Mouse (Mus musculus) small intestine, adult 2 months (tissue): ENCODE results near the gene Chmp4b. TPM values are rescaled to one million over a fixed set of nuclear protein-coding genes. Genes with fewer than 3 reads are reported as not detected.

ENCODE experiments used
- H3K27ac ChIP-seq: fragments of 200-500 bp; 2 replicates; pipeline ENCODE4 v1.5.1; 2012; ENCODE audit warnings: low read depth, low read length, control low read depth, inconsistent platforms; ENCODE audit not compliant: insufficient read depth
- H3K27me3 ChIP-seq: fragments of 200-500 bp; 2 replicates; pipeline ENCODE4 v1.6.1; 2012; ENCODE audit warnings: mild to moderate bottlenecking, moderate library complexity, low read length, inconsistent platforms; ENCODE audit not compliant: control insufficient read depth, insufficient read depth
- H3K36me3 ChIP-seq: fragments of 200-500 bp; 2 replicates; pipeline ENCODE4 v1.6.1; 2012; ENCODE audit warnings: mild to moderate bottlenecking, low read length, control low read depth, inconsistent platforms; ENCODE audit not compliant: control insufficient read depth, insufficient read depth
- H3K4me1 ChIP-seq: fragments of 200-500 bp; 2 replicates; pipeline ENCODE4 v1.6.1; 2012; ENCODE audit warnings: low read length, inconsistent platforms, mixed read lengths; ENCODE audit not compliant: control insufficient read depth, insufficient read depth, insufficient read length
- H3K4me3 ChIP-seq: fragments of 200-500 bp; 2 replicates; pipeline ENCODE4 v1.5.1; 2012; ENCODE audit warnings: low read depth, mild to moderate bottlenecking, control low read depth, inconsistent platforms, low read length, moderate library complexity
- CTCF ChIP-seq: fragments of 200-500 bp; IDR thresholded peaks from 2 replicates; pipeline ENCODE4 v1.5.1; 2012; ENCODE audit warnings: low read depth, mild to moderate bottlenecking, control low read depth, inconsistent platforms, low read length, moderate library complexity, mixed read lengths; ENCODE audit not compliant: insufficient replicate concordance, insufficient read length; ENCODE audit errors: extremely low read depth
- POLR2A ChIP-seq: fragments of 200-500 bp; IDR thresholded peaks from 2 replicates; pipeline ENCODE4 v1.6.1; 2012; ENCODE audit warnings: low read depth, mild to moderate bottlenecking, control low read depth, inconsistent platforms, low read length, moderate library complexity
- WGBS: fragments of 180-500 bp; shearing (Covaris S2); methylation state at CpG from one replicate; pipeline ENCODE4 v1.1.7; 2018; 5-methylcytosine and 5-hydroxymethylcytosine counted together
- polyA plus RNA-seq: library from polyadenylated mRNA; depleted of rRNA; stranded (reverse); fragments of >200 nt; gene quantifications from 2 replicates; pipeline ENCODE4 v1.2.3, GENCODE M21; 2012

The Chmp4b gene
- polyA plus RNA-seq, 1 experiment, result 131 TPM

GRCm38 (mm10) chr2:154723473-154723872 lies 72.0 kb downstream of the Chmp4b start:
- H3K4me3 ChIP-seq, result no peak overlapping the region
- no peaks in the 10 kb centered on the region for H3K36me3 ChIP-seq
- no peaks in the 10 kb centered on the region for H3K27me3 ChIP-seq
- TF ChIP-seq CTCF, result no peak
- no peak for TF ChIP-seq POLR2A
- no peak overlapping the region for H3K27ac ChIP-seq
- 73% methylated on average over 4 of the region's 4 CpGs for WGBS
- H3K4me1 ChIP-seq, result no peaks in the 10 kb centered on the region

- Histone ChIP-seq H3K4me1 (no peaks in the 10 kb centered on the region; the same call in 1 of the 2 replicates), H3K4me3 (no peak overlapping the region), H3K36me3 (no peaks in the 10 kb centered on the region), H3K27ac (no peak overlapping the region), H3K27me3 (no peaks in the 10 kb centered on the region)
- TF ChIP-seq POLR2A, result no peak
- TF ChIP-seq CTCF, result no peak
- 57% methylated on average over 3 of the region's 3 CpGs for WGBS
Observed at GRCm38 (mm10) chr2:154729737-154730136, 78.2 kb downstream of the Chmp4b start.

GRCm38 (mm10) chr2:154730841-154731240 lies 79.3 kb downstream of the Chmp4b start:
- Histone ChIP-seq H3K4me1 (no peaks in the 10 kb centered on the region; the same call in 1 of the 2 replicates), H3K27me3 (no peaks in the 10 kb centered on the region; the same call in 1 of the 2 replicates), H3K36me3 (no peaks in the 10 kb centered on the region), H3K4me3 (no peak overlapping the region), H3K27ac (no peak overlapping the region)
- WGBS, result 81% methylated on average over 3 of the region's 3 CpGs
- TF ChIP-seq POLR2A, result no peak

GRCm38 (mm10) chr2:154731916-154732315 lies 80.4 kb downstream of the Chmp4b start:
- Histone ChIP-seq H3K27me3 (no peaks in the 10 kb centered on the region; the same call in 1 of the 2 replicates), H3K4me3 (no peak overlapping the region), H3K27ac (no peak overlapping the region), H3K4me1 (no peaks in the 10 kb centered on the region; the same call in 1 of the 2 replicates), H3K36me3 (no peaks in the 10 kb centered on the region)
- WGBS, result 17% methylated on average over 2 of the region's 2 CpGs
- TF ChIP-seq POLR2A (no peak), CTCF (no peak)

- Histone ChIP-seq H3K27ac (no peak overlapping the region), H3K36me3 (no peaks in the 10 kb centered on the region), H3K27me3 (no peaks in the 10 kb centered on the region; the same call in 1 of the 2 replicates), H3K4me1 (no peaks in the 10 kb centered on the region; the same call in 1 of the 2 replicates), H3K4me3 (no peak overlapping the region)
- WGBS, result 67% methylated on average over 9 of the region's 9 CpGs
- TF ChIP-seq POLR2A (no peak), CTCF (no peak)
Observed at GRCm38 (mm10) chr2:154732503-154733141, 81.1 kb downstream of the Chmp4b start.

- WGBS, result 37% methylated on average over 9 of the region's 9 CpGs
Observed at GRCm38 (mm10) chr2:154734977-154735376, 83.5 kb downstream of the Chmp4b start.

GRCm38 (mm10) chr2:154735416-154735815 lies 83.9 kb downstream of the Chmp4b start:
- Histone ChIP-seq H3K27ac (no peak overlapping the region), H3K27me3 (no peaks in the 10 kb centered on the region; the same call in 1 of the 2 replicates), H3K4me3 (no peak overlapping the region), H3K36me3 (no peaks in the 10 kb centered on the region), H3K4me1 (no peaks in the 10 kb centered on the region; the same call in 1 of the 2 replicates)
- WGBS, result 49% methylated on average over 7 of the region's 7 CpGs
- no peak for TF ChIP-seq POLR2A
- TF ChIP-seq CTCF, result no peak

More at GRCm38 (mm10) chr2:154734977-154735376, 83.5 kb downstream of the Chmp4b start:
- Histone ChIP-seq H3K27ac (no peak overlapping the region), H3K36me3 (no peaks in the 10 kb centered on the region), H3K4me3 (no peak overlapping the region), H3K4me1 (no peaks in the 10 kb centered on the region; the same call in 1 of the 2 replicates), H3K27me3 (no peaks in the 10 kb centered on the region; the same call in 1 of the 2 replicates)
- TF ChIP-seq POLR2A (no peak), CTCF (no peak)

- no peak overlapping the region for H3K27ac ChIP-seq
- WGBS, result 53% methylated on average over 7 of the region's 7 CpGs
- H3K4me3 ChIP-seq, result no peak overlapping the region
- H3K4me1 ChIP-seq, result no peaks in the 10 kb centered on the region; the same call in 1 of the 2 replicates
- TF ChIP-seq POLR2A (no peak), CTCF (no peak)
- no peaks in the 10 kb centered on the region; the same call in 1 of the 2 replicates for H3K27me3 ChIP-seq
- no peaks in the 10 kb centered on the region for H3K36me3 ChIP-seq
Observed at GRCm38 (mm10) chr2:154735986-154736385, 84.5 kb downstream of the Chmp4b start.
